Mouse (Mus musculus) gastrocnemius, adult 18-20 months (tissue): ENCODE data around the gene Nf1. TPM values are rescaled to one million over a fixed set of nuclear protein-coding genes. Genes with fewer than 3 reads are reported as not detected.

Experiments used
- DNase-seq: peaks from one replicate; pipeline ENCODE4 v3.0.0; 2021; ENCODE audit warnings: low spot score
- total RNA-seq, 2 experiments: library from RNA; stranded (reverse); gene quantifications; 2 replicates each; pipeline ENCODE4 v1.2.3; 2021

Nf1 gene
- total RNA-seq, 2 experiments from 2014 or later = 13.9 to 18.6 TPM

- DNase-seq = peak; percentile 71
Measured at GRCm38 (mm10) chr11:79527015-79527738, 187.7 kb downstream of the Nf1 start.

- DNase-seq = no peak
Measured at GRCm38 (mm10) chr11:79527739-79528384, 188.4 kb downstream of the Nf1 start.

DNA sequence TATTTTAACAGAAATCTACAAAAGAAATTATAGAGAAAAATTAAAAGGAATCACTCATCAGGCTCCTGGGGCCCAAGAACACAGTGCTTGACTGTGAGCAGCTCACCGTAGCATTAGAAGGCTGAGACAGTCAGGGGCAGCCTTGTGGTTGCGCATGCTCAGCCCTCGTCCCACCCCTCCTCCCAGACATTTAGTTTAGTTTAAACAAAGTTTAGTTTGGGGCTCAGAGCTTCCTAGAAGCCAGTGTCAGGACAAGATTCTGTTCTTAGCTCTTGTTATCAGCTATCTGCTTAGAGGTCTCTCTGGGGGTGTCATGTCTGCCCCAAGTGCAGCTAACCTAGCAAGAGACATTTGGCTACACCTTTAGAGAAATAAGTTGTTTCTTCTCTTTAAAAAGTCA, 189.1 kb downstream of the Nf1 start:
- no peak for DNase-seq

- no peak for DNase-seq
Measured at GRCm38 (mm10) chr11:79529226-79529625, 189.7 kb downstream of the Nf1 start.

DNA sequence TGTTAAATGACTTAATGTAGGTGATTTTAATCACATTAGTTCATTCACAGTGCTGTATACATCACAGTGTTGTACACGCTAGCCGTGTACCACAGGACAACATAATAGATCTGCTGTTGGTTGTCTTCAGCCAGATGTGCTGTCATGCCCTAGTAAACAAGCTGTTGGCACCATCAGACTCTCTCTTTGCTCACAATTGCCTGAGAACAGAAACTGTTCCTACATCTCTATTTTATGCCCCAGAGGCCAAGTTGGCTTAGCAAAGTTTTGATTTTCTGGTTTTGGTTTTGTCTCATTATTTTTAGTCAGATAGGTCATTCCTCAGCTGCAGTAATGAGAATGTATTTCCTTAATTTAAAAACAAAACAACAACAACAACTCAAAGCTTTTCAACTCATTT, 190.2 kb downstream of the Nf1 start:
- no peak for DNase-seq

DNA sequence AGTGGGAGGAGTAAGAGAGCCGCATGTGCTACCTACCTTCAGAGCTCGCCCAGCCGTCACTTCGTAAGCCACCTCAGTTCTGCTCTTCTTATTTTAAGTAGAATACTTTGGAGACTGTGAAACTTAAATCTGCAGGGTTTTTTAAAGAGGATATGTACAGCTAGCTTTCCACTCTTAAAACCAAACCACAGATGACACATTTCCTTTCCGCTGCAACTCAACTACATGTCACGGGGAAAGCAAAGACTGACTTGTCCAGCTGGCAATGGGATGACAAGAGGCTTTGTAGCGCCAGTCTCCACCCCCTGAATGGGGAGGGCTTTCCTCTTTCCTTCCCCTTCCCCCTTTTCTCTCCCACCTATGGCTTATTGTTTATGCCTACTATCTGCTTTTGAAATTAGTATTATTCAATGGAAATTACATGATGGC, 190.9 kb downstream of the Nf1 start, which contains the start of the genes Evi2 and Evi2a:
Evi2 (minus strand) TSS at position 257 of the 429 bp plus-strand sequence.
Evi2a (minus strand) TSS at position 277 of the 429 bp plus-strand sequence.
- DNase-seq = peak; percentile 62

GRCm38 (mm10) chr11:79530774-79531173, 191.3 kb downstream of the Nf1 start:
- DNase-seq = peak; percentile 50

DNA sequence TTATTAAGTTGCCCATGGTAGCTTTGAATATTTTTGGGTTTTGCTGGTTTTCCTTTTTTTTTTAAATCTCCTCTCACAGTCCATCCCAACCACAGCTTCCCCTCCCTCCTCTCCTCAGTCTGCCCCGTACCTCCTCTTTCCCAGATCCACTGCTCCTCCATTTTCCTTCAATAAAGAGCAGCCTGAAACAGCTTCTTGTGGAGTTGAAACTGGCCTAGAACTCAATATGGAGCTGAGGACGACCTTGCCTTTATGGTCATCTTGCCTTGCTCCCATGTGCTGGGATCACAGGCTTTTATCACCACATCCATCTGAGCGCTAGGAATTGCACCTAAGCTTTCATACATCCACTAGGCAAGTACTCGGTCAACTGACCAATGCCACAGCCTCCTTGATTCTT, 192.0 kb downstream of the Nf1 start:
- DNase-seq = no peak

- DNase-seq = no peak
Measured at GRCm38 (mm10) chr11:79533311-79533710, 193.8 kb downstream of the Nf1 start.

- DNase-seq = peak; percentile 46
Measured at GRCm38 (mm10) chr11:79533950-79534690, 194.6 kb downstream of the Nf1 start.

DNA sequence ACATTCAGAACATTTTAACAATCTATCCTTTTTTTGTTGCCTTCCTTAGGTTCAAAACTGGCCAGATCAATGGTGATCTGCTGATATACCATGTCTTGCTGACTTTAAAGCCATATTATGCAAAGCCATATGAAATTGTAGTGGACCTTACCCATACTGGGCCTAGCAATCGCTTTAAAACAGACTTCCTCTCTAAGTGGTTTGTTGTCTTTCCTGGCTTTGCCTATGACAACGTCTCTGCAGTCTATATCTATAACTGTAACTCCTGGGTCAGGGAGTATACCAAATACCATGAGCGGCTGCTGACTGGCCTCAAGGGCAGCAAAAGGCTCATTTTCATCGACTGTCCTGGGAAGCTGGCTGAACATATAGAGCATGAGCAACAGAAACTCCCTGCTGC, 196.1 kb downstream of the Nf1 start:
- no peak for DNase-seq

DNA sequence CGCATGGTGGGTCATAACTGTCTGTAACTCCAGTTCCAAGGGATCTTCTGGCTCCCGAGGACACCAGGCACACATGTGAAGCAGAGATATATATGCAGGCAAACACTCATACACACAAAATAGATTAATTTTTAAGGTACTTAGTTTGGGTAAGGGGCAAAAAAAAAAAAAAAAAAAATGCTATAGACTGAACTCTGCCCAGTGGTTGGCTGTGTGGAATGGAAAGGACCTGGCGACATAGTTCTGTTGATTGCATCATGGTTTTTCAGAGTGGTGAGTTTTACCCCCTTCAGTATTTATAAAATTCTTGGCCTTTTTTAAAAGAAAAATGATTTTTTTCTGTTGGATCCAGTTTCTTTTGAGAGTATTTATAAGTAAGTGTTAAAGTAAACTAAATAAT, 196.8 kb downstream of the Nf1 start:
- DNase-seq = no peak

GRCm38 (mm10) chr11:79552622-79553021, 213.1 kb downstream of the Nf1 start:
- DNase-seq = no peak

GRCm38 (mm10) chr11:79560536-79560935, 221.0 kb downstream of the Nf1 start:
- DNase-seq = no peak

- no peak for DNase-seq
Measured at GRCm38 (mm10) chr11:79563493-79563892, 224.0 kb downstream of the Nf1 start.

- no peak for DNase-seq
Measured at GRCm38 (mm10) chr11:79566947-79567346, 227.5 kb downstream of the Nf1 start.

DNA sequence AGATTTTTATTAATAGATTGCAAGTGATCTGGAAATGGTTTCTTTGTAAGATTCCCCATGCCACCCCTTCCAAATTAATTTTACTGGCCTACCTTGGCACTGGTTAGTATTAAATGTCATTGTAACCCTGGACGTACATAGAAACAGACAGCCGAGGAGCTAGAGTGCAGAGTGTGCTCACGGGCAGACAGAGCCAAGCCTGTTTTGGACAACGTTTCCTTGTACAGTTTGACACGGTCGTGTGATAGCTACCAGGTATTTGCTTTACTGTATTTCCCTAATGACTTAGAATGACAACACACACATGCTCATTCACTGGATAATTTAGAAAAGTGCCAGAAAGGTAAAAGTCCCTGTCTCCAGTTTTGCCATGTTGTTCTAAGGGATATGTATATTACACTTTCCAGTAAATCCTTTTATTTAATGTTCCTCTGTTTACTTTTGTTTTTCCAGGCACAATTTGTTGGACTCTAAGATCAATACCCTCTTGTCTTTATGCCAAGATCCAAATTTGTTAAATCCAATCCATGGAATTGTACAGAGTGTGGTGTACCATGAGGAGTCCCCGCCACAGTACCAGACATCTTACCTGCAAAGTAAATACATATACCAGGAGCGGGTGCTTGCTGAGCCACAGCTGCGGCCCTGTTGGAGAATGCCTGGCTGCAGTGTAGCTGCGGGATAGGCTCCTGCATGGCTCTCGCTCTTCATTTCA, 228.9 kb downstream of the Nf1 start:
- no peak for DNase-seq

DNA sequence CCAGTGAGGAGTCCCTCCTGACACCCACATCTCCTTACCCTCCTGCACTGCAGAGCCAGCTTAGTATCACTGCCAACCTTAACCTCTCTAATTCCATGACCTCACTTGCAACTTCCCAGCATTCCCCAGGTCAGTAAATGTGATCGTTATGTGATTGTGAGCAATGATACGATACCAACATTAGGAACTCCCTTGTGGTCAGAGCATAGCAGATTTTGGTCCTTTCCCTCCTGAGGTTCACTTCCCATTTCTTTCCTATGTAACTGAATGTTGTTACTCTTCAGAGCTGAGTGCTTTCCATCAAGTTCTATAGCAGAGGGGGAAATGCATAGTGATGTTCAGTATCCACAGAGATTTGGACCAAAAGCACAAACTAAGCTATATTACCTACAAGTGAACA, 230.8 kb downstream of the Nf1 start:
- DNase-seq = no peak

DNA sequence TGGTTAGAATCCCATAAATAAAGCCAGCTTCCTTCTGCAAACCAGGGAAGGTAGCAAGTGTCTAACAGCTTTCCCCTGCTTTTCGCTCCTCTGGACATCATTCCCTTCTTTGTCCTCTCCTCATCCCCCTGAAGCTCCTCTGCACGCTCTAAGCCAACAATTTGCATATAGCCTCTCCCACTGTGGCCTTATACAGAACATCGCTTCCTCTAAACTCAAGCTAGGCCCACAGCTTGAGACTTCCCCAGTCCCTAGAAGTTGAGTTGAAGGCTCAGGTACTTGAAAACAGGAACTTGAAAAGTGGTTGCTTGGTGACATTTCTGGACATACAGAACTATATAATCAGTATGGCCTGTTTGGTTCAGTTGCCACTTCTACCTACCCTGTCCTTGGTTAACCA, 234.3 kb downstream of the Nf1 start:
- no peak for DNase-seq

GRCm38 (mm10) chr11:79575383-79576073, 236.0 kb downstream of the Nf1 start:
- no peak for DNase-seq

DNA sequence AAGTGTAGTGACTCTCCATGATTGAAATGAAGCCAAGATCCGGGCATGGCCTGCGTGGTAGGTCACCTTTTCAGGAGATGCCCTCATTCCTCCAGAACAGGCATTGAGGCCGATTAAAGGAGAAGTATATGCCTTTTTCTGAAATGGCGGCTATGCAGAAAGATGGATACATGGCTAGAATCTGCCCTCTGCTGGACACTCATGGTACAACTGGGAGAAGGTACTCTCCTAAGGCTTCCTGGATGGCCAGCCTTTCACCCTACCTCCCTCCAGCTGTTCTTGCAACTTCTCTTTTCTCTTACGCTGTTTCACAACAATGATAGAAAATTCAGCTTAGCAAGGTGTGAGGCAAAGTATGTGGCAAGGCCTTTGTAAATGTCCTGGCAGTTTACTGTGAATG, 238.2 kb downstream of the Nf1 start:
- DNase-seq = peak; percentile 79
